ENCODE assay signal across 21 mouse cellular contexts in the genomic region with DNA sequence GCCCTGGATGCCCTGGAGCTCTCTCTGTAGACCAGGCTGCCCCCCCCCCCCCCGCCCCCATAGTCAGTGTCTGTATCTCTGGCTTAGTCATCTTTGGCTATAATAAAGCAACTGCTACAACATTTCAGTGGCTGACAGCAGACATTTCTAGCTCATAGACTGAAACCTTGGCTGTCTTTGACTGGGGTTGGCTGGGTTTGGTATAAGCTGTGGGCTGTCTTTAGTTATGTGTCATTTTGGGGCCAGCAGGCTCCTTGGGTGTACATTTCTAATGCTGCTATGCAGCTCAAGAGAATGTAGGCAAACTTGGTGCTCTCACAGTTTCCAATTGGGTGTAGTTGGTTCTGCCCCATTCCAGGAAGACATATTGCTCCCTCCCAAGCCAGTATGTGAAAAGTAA. TPM values are rescaled to one million over a fixed set of nuclear protein-coding genes. Genes with fewer than 3 reads are reported as not detected.
DNase-seq lines count a peak whose midpoint lies in the region; ATAC-seq and TF ChIP-seq lines count a peak whose summit lies in the region.
"Had no signal": no experiment of that assay in that cellular context is flagged by ENCODE, and none has a peak within 500 bp of the region (broad histone marks: within the 10 kb centered on the region; RNA-seq: fewer than 3 reads in every experiment).

No protein-coding gene starts in this region.

- TF ChIP-seq CTCF in intestine, postnatal 0 days (IDR thresholded peaks at IDR 0.05; ENCODE audit: low read depth) = no peak
- no peak for TF ChIP-seq CTCF in MEL (IDR thresholded peaks at IDR 0.05 in 2 of 3, conservative IDR thresholded peaks at IDR 0.05 in 1 of 3; ENCODE audit: control insufficient read depth in 1 of 3, insufficient read depth in 1 of 3, low read depth in 2 of 3, low read length in 3 of 3, poor library complexity in 1 of 3, severe bottlenecking in 1 of 3)

- H3K27me3 ChIP-seq in intestine, postnatal 0 days (replicated peaks; ENCODE audit: control insufficient read depth, insufficient read depth, low read length) = no peaks in the 10 kb centered on the region
- no peaks in the 10 kb centered on the region for H3K27me3 ChIP-seq in intestine, embryonic 16.5 days (replicated peaks; ENCODE audit: control insufficient read depth, insufficient read depth, low read length)
- H3K27me3 ChIP-seq in MEL (ENCODE audit: control insufficient read depth in 1 of 2, insufficient read depth in 2 of 2, low read length in 2 of 2) = no peaks in the 10 kb centered on the region
- H3K27me3 ChIP-seq in liver, embryonic 13.5 days = no peaks in the 10 kb centered on the region
- H3K27me3 ChIP-seq: embryonic facial prominence, embryonic 13.5 days; forebrain, embryonic 13.5 days; heart, embryonic 13.5 days; hindbrain, embryonic 12.5 days had no signal

- ATAC-seq in intestine, postnatal 0 days = no peak
- no peak for ATAC-seq in intestine, embryonic 16.5 days
- ATAC-seq in liver, embryonic 13.5 days (ENCODE audit: low read depth) = no peak
- ATAC-seq: CD4-positive, CD25-positive, alpha-beta regulatory T cell, adult 4 months; forebrain, embryonic 13.5 days; inflammation-experienced regulatory T-cells, adult 6 months had no signal

- no peaks in the 10 kb centered on the region for H3K36me3 ChIP-seq in intestine, postnatal 0 days (ENCODE audit: control insufficient read depth, insufficient read depth)
- no peaks in the 10 kb centered on the region for H3K36me3 ChIP-seq in intestine, embryonic 16.5 days (ENCODE audit: control insufficient read depth, insufficient read depth, low read length)
- peaks cover 11 to 76% of the 10 kb centered on the region in 2 experiments for H3K36me3 ChIP-seq in MEL (ENCODE audit: control insufficient read depth in 1 of 2, insufficient read depth in 2 of 2, low read length in 2 of 2)
- 0 out of 2 replicates have a peak, but pooled peaks cover 7% of the 10 kb centered on the region for H3K36me3 ChIP-seq in liver, embryonic 13.5 days
- H3K36me3 ChIP-seq: embryonic facial prominence, embryonic 13.5 days; heart, embryonic 13.5 days; hindbrain, embryonic 12.5 days had no signal

- H3K4me3 ChIP-seq in intestine, postnatal 0 days (ENCODE audit: low read depth, low read length) = no peak overlapping the region
- no peak overlapping the region for H3K4me3 ChIP-seq in intestine, embryonic 16.5 days (ENCODE audit: low read length)
- H3K4me3 ChIP-seq in MEL (ENCODE audit: control insufficient read depth in 1 of 2, insufficient read depth in 1 of 2, low read depth in 2 of 2, low read length in 2 of 2) = no peak overlapping the region
- no peak overlapping the region for H3K4me3 ChIP-seq in liver, embryonic 13.5 days (replicated peaks)
- H3K4me3 ChIP-seq: embryonic facial prominence, embryonic 13.5 days; forebrain, embryonic 13.5 days; gastrocnemius, adult 2 months; heart, embryonic 13.5 days; hindbrain, embryonic 12.5 days had no signal

- WGBS in intestine, postnatal 0 days = 87% methylated on average over 1 of the region's 1 CpGs
- WGBS in intestine, embryonic 16.5 days = 60% methylated on average over 1 of the region's 1 CpGs
- 77% methylated on average over 1 of the region's 1 CpGs for WGBS in liver, embryonic 13.5 days (ENCODE audit: insufficient replicate concordance)

- H3K9me3 ChIP-seq in intestine, postnatal 0 days (ENCODE audit: control insufficient read depth) = no peaks in the 10 kb centered on the region
- no peaks in the 10 kb centered on the region for H3K9me3 ChIP-seq in intestine, embryonic 16.5 days (ENCODE audit: control insufficient read depth, low read length)
- H3K9me3 ChIP-seq in MEL (replicated peaks; ENCODE audit: insufficient read depth, low read length) = no peaks in the 10 kb centered on the region
- H3K9me3 ChIP-seq in liver, embryonic 13.5 days (replicated peaks) = no peaks in the 10 kb centered on the region
- H3K9me3 ChIP-seq: embryonic facial prominence, embryonic 13.5 days; forebrain, embryonic 13.5 days; G1E; heart, embryonic 13.5 days; hindbrain, embryonic 12.5 days had no signal

- H3K27ac ChIP-seq in intestine, postnatal 0 days (ENCODE audit: low read depth, low read length) = peak overlapping the region; percentile 64
- no peak overlapping the region for H3K27ac ChIP-seq in intestine, embryonic 16.5 days (ENCODE audit: low read length)
- H3K27ac ChIP-seq in MEL (ENCODE audit: control insufficient read depth, low read depth, low read length) = peak overlapping the region; percentile 11; the same call in 1 of the 2 replicates
- peak overlapping the region; percentile 51 for H3K27ac ChIP-seq in liver, embryonic 13.5 days
- H3K27ac ChIP-seq: embryonic facial prominence, embryonic 13.5 days; forebrain, embryonic 13.5 days; gastrocnemius, adult 2 months; heart, embryonic 13.5 days; hindbrain, embryonic 12.5 days had no signal

- peaks cover 38% of the 10 kb centered on the region for H3K4me1 ChIP-seq in intestine, postnatal 0 days (replicated peaks; ENCODE audit: control insufficient read depth, insufficient read depth, low read length)
- H3K4me1 ChIP-seq in intestine, embryonic 16.5 days (ENCODE audit: control insufficient read depth, insufficient read depth, low read length) = peaks cover 50% of the 10 kb centered on the region
- peaks cover 55 to 69% of the 10 kb centered on the region in 2 experiments for H3K4me1 ChIP-seq in MEL (ENCODE audit: control insufficient read depth in 1 of 2, insufficient read depth in 2 of 2, low read length in 2 of 2)
- peaks cover 91% of the 10 kb centered on the region for H3K4me1 ChIP-seq in liver, embryonic 13.5 days (replicated peaks)

- TF ChIP-seq POLR2A in MEL (IDR thresholded peaks at IDR 0.05; ENCODE audit: control insufficient read depth in 1 of 2, insufficient read depth in 1 of 2, low read depth in 1 of 2, low read length in 2 of 2, poor library complexity in 1 of 2) = no peak

- 0 out of 4 replicates have a peak, but pooled peaks of 1 of the 2 experiments have one; percentile 15 for TF ChIP-seq EP300 in MEL (IDR thresholded peaks at IDR 0.05; ENCODE audit: low read depth in 1 of 2, low read length in 2 of 2)

- no peak overlapping the region for H3K9ac ChIP-seq in intestine, postnatal 0 days (ENCODE audit: low read depth, low read length)
- no peak overlapping the region for H3K9ac ChIP-seq in intestine, embryonic 16.5 days (ENCODE audit: low read depth, low read length)
- H3K9ac ChIP-seq in MEL (ENCODE audit: control insufficient read depth, low read depth, low read length, poor library complexity, severe bottlenecking) = no peak overlapping the region
- 0 out of 2 replicates have a peak overlapping the region, but pooled peaks have one; percentile 15 for H3K9ac ChIP-seq in liver, embryonic 13.5 days
- H3K9ac ChIP-seq: embryonic facial prominence, embryonic 13.5 days; forebrain, embryonic 13.5 days; heart, embryonic 13.5 days; hindbrain, embryonic 12.5 days had no signal

- no peak overlapping the region for H3K4me2 ChIP-seq in intestine, postnatal 0 days (replicated peaks; ENCODE audit: low read depth)
- H3K4me2 ChIP-seq in intestine, embryonic 16.5 days (ENCODE audit: low read depth, low read length) = no peak overlapping the region
- H3K4me2 ChIP-seq in liver, embryonic 13.5 days = no peak overlapping the region
- H3K4me2 ChIP-seq: embryonic facial prominence, embryonic 13.5 days; forebrain, embryonic 13.5 days; heart, embryonic 13.5 days; hindbrain, embryonic 12.5 days had no signal

- DNase-seq in 3T3-L1 (ENCODE audit: low read depth, low spot score) (peak; percentile 72), MEL (ENCODE audit: low read depth, low spot score) (no peak)
- no peak for DNase-seq in liver, embryonic 13.5 days
- no peak for DNase-seq in right cerebral cortex, postnatal 14 days
- DNase-seq in layer of hippocampus, adult 9-11 months = no peak
- no peak for DNase-seq in cerebellum, postnatal 25 days
- DNase-seq: cerebellum, adult 11 months; cerebellum, adult 8-10 months; cerebellum, postnatal 14 days; gastrocnemius, adult 2 months; gastrocnemius, postnatal 25 days; heart, postnatal 4 days had no signal

- TF ChIP-seq RAD21 in MEL (IDR thresholded peaks at IDR 0.05; ENCODE audit: low read depth, low read length) = no peak

- peaks cover 60% of the 10 kb centered on the region for H3K79me2 ChIP-seq in MEL (ENCODE audit: control insufficient read depth, insufficient read depth, low read length, poor library complexity)

TF ChIP-seq in MEL, 35 proteins besides CTCF, POLR2A, EP300 and RAD21:
- TF ChIP-seq SMC3 (IDR thresholded peaks at IDR 0.05; ENCODE audit: low read depth, low read length) (no peak), GABPA (IDR thresholded peaks at IDR 0.05; ENCODE audit: low read depth, low read length) (no peak), UBTF (IDR thresholded peaks at IDR 0.05; ENCODE audit: borderline replicate concordance, insufficient read depth, low read depth, low read length) (no peak), ELF1 (IDR thresholded peaks at IDR 0.05; ENCODE audit: low read depth, low read length) (no peak), POLR2AphosphoS2 (IDR thresholded peaks at IDR 0.05; ENCODE audit: low read length) (no peak), MAFK (IDR thresholded peaks at IDR 0.05; ENCODE audit: borderline replicate concordance, low read depth, low read length) (no peak), KAT2A (conservative IDR thresholded peaks at IDR 0.05; ENCODE audit: low read depth, low read length) (no peak), NRF1 (IDR thresholded peaks at IDR 0.05; ENCODE audit: insufficient read depth, low read depth, low read length, poor library complexity, severe bottlenecking) (no peak), TAL1 (IDR thresholded peaks at IDR 0.05; ENCODE audit: low read length) (no peak), POLR2AphosphoS5 (IDR thresholded peaks at IDR 0.05; ENCODE audit: borderline replicate concordance, low read depth, low read length) (no peak)

RNA-seq across cellular contexts. Expression of a gene that starts 11.1 kb away (rescaled TPM):
- 6.8 and 7.7 TPM in 2 replicates for polyA plus RNA-seq in intestine, postnatal 0 days (2015; fragmentation: Nextera tagmentation; extraction: Ambion mirVana)
- polyA plus RNA-seq in intestine, embryonic 16.5 days (2015; fragmentation: Nextera tagmentation; extraction: Ambion mirVana) = 7.8 and 8.4 TPM in 2 replicates
- 8.9 and 11.2 TPM in 2 replicates for total RNA-seq in MEL (2012; rRNA removed)
- polyA plus RNA-seq in MEL (2012; ENCODE audit: insufficient read depth in 1 of 2, insufficient read length in 2 of 2, low read depth in 1 of 2, low replicate concordance in 2 of 2, missing spikeins in 1 of 2) = 10 to 100 TPM; 24.8 to 67.1 TPM
- 3.4 and 5.5 TPM in 2 replicates for polyA plus RNA-seq in liver, embryonic 13.5 days (2015; fragmentation: Nextera tagmentation; extraction: Ambion mirVana)
